Mouse (Mus musculus) midbrain, embryonic 12.5 days (tissue): ENCODE data around the gene Olfr328. TPM values are rescaled to one million over a fixed set of nuclear protein-coding genes. Genes with fewer than 3 reads are reported as not detected.

Experiments used
- ATAC-seq: fragments of 200-750 bp; cut with Nextera tagmentation; 2 replicates; pipeline ENCODE4 v1.8.0; 2017; ENCODE audit warnings: low read depth, moderate TSS enrichment, moderate library complexity; ENCODE audit not compliant: low FRiP score
- H3K27ac ChIP-seq: fragments of 300-500 bp; sonication (generic); replicated peaks from 2 replicates; pipeline ENCODE4 v1.5.1; 2016; ENCODE audit warnings: mild to moderate bottlenecking
- H3K27me3 ChIP-seq: fragments of 300-500 bp; sonication (generic); 2 replicates; pipeline ENCODE4 v1.6.1; 2016; ENCODE audit warnings: mild to moderate bottlenecking
- H3K36me3 ChIP-seq: fragments of 300-500 bp; sonication (generic); 2 replicates; pipeline ENCODE4 v1.6.1; 2016
- H3K4me1 ChIP-seq: fragments of 300-500 bp; sonication (generic); 2 replicates; pipeline ENCODE4 v1.6.1; 2016
- H3K4me2 ChIP-seq: fragments of 300-500 bp; sonication (generic); replicated peaks from 2 replicates; pipeline ENCODE4 v1.6.1; 2016; ENCODE audit warnings: mild to moderate bottlenecking, moderate library complexity
- H3K4me3 ChIP-seq: fragments of 300-500 bp; sonication (generic); 2 replicates; pipeline ENCODE4 v1.5.1; 2016; ENCODE audit warnings: mild to moderate bottlenecking
- H3K9ac ChIP-seq: fragments of 300-500 bp; sonication (generic); replicated peaks from 2 replicates; pipeline ENCODE4 v1.6.1; 2016; ENCODE audit warnings: mild to moderate bottlenecking, moderate library complexity
- H3K9me3 ChIP-seq: fragments of 300-500 bp; sonication (generic); 2 replicates; pipeline ENCODE4 v1.6.1; 2016; ENCODE audit warnings: mild to moderate bottlenecking
- WGBS: fragments of 180-500 bp; shearing (Covaris S2); methylation state at CpG from one replicate; pipeline ENCODE4 v1.1.7; 2016; 5-methylcytosine and 5-hydroxymethylcytosine counted together
- polyA plus RNA-seq: library from polyadenylated mRNA; unstranded; fragments of >200 nt; fragmentation: Nextera tagmentation; extraction: Ambion mirVana; gene quantifications from 2 replicates; pipeline ENCODE4 v1.2.1, GENCODE M21; 2016

The Olfr328 gene
- 0.08 and 0.14 TPM in 2 replicates for polyA plus RNA-seq

DNA sequence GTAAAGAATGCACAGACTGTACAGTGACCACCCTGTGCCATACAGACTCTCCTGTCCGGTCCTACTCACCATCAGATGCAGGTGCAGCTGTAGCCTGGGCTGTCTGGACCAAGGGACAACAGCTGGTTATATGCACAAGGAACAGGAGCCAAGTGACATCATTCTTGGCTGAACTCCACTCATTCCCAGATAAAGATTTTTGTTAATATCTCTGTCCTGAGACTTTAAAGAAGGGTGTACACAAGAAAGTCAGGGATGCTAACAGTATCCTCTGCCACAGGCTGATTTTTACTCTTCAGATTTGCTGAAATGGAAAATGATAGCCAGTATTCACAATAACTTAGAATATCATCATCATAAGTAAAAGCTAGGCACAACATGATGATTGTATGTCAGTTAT is at the start of gene Olfr328:
Gene Olfr328, minus strand, starts transcription at position 101 of the 400 bp plus-strand sequence.
- Histone ChIP-seq H3K4me2 (no peak within 1 kb of the TSS), H3K4me3 (no peak within 1 kb of the TSS), H3K9me3 (no peaks in the 10 kb centered on the region), H3K27me3 (no peaks in the 10 kb centered on the region), H3K36me3 (no peaks in the 10 kb centered on the region), H3K9ac (no peak within 1 kb of the TSS), H3K27ac (no peak within 1 kb of the TSS), H3K4me1 (no peaks in the 10 kb centered on the region)
- WGBS, result 87% methylated on average over 1 of the region's 1 CpGs
- no peak for ATAC-seq

DNA sequence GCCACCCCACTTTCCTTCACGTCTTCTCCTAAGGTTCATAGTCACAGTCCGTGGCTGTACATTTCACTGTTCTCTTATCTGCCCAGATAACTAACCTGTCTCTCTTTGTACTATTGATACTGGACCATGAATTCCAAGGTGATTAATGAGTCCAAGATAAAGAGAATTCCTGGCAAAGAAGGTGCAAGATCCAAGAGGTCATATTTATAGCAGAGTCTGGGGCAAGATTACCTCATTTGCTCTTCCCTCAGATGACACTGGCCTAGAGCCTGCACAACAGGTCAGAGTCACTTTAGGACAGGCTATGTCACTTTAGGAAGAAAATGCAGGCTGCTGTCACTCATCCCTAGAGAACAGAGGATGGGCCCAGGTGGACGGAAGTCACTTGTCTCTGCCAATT is 49.8 kb upstream of the Olfr328 start:
- no peak overlapping the region for H3K4me2 ChIP-seq
- no peak overlapping the region for H3K27ac ChIP-seq
- H3K36me3 ChIP-seq, result no peaks in the 10 kb centered on the region
- H3K4me3 ChIP-seq, result no peak overlapping the region
- no peaks in the 10 kb centered on the region for H3K4me1 ChIP-seq
- no peaks in the 10 kb centered on the region for H3K27me3 ChIP-seq
- ATAC-seq, result no peak
- no peaks in the 10 kb centered on the region for H3K9me3 ChIP-seq
- WGBS, result 89% methylated on average over 3 of the region's 3 CpGs
- H3K9ac ChIP-seq, result no peak overlapping the region

DNA sequence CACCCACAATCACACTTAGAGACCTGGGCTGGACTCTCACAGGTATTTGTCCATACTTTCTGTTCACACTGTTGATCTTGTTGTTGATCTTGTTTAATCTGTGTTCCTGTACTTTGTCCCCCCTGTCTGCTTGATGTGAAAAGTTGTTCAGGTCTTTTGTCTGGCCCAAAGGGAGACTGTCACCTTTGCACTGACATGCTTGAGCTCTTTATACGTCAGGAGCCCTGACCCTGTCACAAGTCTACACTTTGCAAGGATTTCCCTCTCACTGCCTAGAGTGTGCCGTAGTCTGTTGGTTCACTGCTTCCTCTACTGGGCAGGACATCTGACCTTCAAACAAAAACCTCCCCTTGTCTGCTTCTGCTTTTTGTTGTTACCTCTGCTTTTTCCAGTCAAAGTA is 49.3 kb upstream of the Olfr328 start:
- WGBS, result 73% methylated on average over 2 of the region's 2 CpGs
- Histone ChIP-seq H3K4me3 (no peak overlapping the region), H3K9ac (no peak overlapping the region), H3K4me2 (no peak overlapping the region), H3K27ac (no peak overlapping the region), H3K27me3 (no peaks in the 10 kb centered on the region), H3K4me1 (no peaks in the 10 kb centered on the region), H3K36me3 (no peaks in the 10 kb centered on the region), H3K9me3 (no peaks in the 10 kb centered on the region)
- no peak for ATAC-seq

DNA sequence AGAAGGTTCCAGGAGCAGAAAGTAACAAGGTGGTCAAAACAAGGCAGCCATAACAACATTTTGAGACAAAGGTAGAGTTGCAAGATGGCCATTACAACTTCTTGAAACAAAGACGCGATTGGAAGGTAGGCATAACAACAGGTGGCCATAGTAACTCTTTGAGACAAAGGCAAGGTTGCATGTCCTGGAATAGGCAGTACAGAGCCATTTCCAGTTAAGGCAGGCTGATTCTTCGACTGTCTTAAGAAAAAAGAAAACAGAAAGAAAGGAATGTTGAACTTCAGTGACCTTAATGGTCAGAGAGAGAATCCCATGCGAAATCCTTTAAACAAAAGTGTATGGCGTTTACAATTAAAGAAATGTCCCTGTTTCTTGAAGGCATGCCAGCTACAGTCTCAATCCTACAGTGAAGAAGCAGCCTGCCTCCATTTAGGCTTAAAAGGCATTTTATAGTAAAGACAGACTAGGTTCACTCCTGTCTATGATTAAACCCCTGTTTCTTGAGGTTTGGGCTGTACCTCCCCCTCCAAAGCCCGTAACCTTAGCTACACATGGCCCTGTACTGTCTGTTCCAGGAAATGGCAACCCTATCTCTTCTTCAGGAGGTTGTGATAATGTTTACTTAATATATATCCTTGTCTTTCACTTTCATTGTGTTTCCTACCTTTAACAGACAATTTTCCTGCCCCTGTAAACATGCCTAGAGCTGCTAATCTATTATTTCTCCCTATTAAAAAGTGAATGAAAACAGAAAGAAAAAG is 47.5 kb upstream of the Olfr328 start:
- Histone ChIP-seq H3K4me2 (no peak overlapping the region), H3K27me3 (no peaks in the 10 kb centered on the region), H3K9ac (no peak overlapping the region), H3K4me3 (no peak overlapping the region), H3K4me1 (no peaks in the 10 kb centered on the region), H3K27ac (no peak overlapping the region), H3K36me3 (no peaks in the 10 kb centered on the region), H3K9me3 (no peaks in the 10 kb centered on the region)
- WGBS, result 75% methylated on average over 6 of the region's 6 CpGs
- ATAC-seq, result no peak

DNA sequence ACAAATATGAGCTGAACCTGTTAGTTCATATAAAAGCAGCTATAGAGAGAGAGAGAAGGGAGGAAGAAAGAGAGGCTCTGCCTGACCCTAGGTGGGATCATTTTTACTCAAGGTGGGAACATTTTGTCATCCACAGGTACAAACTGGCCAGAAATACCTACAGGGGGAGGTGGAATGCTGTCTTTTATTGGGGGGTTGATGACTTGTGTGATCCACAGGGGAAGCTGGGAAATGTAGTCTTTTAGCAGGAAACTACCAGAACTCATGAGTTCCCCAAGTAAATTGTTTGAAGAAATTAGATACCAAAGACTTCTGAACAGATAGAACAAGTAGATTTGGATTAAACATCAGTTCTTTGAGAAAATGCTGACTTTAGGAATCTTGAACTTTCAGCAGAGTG is 46.6 kb upstream of the Olfr328 start:
- Histone ChIP-seq H3K4me1 (no peaks in the 10 kb centered on the region), H3K4me2 (no peak overlapping the region), H3K27me3 (no peaks in the 10 kb centered on the region), H3K9ac (no peak overlapping the region), H3K4me3 (no peak overlapping the region), H3K27ac (no peak overlapping the region), H3K36me3 (no peaks in the 10 kb centered on the region), H3K9me3 (no peaks in the 10 kb centered on the region)
- ATAC-seq, result no peak

DNA sequence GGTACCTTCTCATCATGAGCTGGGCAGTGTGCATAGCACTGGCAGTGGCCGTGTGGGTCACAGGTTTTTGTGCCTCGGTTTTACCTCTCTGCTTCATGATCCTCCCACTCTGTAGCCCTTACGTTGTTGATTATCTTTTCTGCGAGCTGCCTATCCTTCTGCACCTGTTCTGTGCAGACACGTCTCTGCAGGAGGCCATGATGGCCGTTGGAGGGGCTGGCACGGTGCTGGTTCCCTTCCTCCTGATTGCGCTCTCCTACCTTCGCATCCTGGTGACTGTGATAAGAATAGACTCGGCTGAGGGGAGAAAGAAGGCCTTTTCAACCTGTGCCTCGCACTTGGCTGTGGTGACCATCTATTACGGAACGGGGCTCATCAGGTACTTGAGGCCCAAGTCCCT is 42.4 kb upstream of the Olfr328 start:
- no peak overlapping the region for H3K27ac ChIP-seq
- no peaks in the 10 kb centered on the region for H3K27me3 ChIP-seq
- no peaks in the 10 kb centered on the region for H3K4me1 ChIP-seq
- no peaks in the 10 kb centered on the region for H3K9me3 ChIP-seq
- no peak for ATAC-seq
- H3K36me3 ChIP-seq, result no peaks in the 10 kb centered on the region
- no peak overlapping the region for H3K9ac ChIP-seq
- H3K4me3 ChIP-seq, result no peak overlapping the region
- WGBS, result 91% methylated on average over 13 of the region's 13 CpGs
- H3K4me2 ChIP-seq, result no peak overlapping the region

DNA sequence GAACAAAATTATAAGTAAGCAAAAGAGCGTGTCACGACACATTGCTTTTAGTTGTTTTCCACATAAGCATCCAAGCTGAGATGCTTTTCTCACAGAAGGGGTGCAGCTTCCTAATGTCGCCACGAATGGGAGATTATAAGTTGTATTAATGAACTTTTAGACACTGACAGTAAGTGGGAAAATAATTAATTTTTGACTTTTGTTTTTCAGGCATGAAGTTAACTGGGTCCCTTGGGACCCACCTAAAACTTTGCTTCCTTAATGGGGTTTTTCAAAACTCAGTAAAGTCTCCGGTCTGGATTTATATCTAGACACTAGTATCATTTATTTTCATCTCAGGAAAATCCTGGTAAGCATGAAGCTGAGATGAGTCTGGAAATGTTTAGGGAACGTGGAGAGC is 39.4 kb upstream of the Olfr328 start, which contains the start of gene Olfr324:
Gene Olfr324, plus strand, starts transcription at position 301 of the 400 bp plus-strand sequence.
- Histone ChIP-seq H3K4me1 (no peaks in the 10 kb centered on the region), H3K27me3 (no peaks in the 10 kb centered on the region), H3K9me3 (no peaks in the 10 kb centered on the region), H3K27ac (no peak within 1 kb of the TSS), H3K4me2 (no peak within 1 kb of the TSS), H3K9ac (no peak within 1 kb of the TSS), H3K4me3 (no peak within 1 kb of the TSS), H3K36me3 (no peaks in the 10 kb centered on the region)
- WGBS, result 86% methylated on average over 6 of the region's 6 CpGs
- ATAC-seq, result no peak

DNA sequence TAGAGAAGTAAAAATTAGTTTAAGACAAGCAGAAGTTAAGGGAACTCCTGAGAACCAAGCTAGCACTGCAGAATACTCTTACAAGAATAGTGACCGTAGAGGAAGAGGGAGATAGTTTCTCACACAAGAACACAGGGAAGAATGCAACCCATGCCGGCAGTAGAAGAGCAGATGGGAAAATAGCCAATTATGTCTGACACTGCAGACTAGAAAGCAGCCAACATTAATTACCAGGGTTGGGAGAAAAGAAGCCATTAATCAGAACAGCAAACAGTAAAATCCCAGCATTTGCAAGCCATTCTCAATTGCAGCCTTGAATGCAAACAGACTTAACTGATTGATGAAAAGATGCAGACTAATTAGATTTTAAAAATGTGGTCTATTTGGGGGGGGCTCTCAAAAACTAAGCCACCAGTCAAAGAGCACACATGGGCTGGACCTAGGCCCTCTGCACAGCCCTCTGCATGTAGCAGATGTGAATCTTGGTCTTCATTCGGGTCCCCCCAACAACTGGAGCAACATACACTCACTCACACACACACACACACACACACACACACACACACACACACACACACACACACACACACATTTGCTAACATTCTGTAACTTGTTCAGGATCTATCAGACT is 33.3 kb upstream of the Olfr328 start:
- no peaks in the 10 kb centered on the region for H3K27me3 ChIP-seq
- no peaks in the 10 kb centered on the region for H3K9me3 ChIP-seq
- H3K27ac ChIP-seq, result no peak overlapping the region
- 66% methylated on average over 3 of the region's 3 CpGs for WGBS
- H3K4me2 ChIP-seq, result no peak overlapping the region
- no peaks in the 10 kb centered on the region for H3K36me3 ChIP-seq
- no peaks in the 10 kb centered on the region for H3K4me1 ChIP-seq
- no peak for ATAC-seq
- H3K9ac ChIP-seq, result no peak overlapping the region
- no peak overlapping the region for H3K4me3 ChIP-seq

DNA sequence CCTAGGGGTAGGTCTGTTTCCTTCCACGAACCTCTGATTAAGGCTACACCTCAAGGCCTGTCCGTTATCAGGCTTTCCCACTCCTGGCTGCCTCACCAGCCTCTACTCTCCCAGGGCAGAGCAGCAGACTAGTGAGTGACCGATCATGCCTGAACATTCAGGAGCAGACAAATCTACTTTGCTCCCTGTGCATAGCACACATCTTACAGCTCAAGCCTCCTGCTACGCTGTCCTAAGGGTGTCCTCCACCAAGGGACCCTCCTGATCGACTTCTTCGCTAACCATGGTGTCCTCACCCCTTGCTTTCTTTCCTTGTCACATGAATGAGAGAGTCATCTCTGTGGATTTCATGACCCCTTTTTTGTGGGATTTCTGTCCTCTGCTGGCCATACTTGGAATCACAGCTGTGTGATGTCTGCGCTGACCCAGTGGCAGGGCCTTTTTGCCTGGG is 32.5 kb upstream of the Olfr328 start:
- Histone ChIP-seq H3K36me3 (no peaks in the 10 kb centered on the region), H3K9me3 (no peaks in the 10 kb centered on the region), H3K4me2 (no peak overlapping the region), H3K9ac (no peak overlapping the region), H3K27me3 (no peaks in the 10 kb centered on the region), H3K4me1 (no peaks in the 10 kb centered on the region), H3K4me3 (no peak overlapping the region), H3K27ac (0 out of 2 replicates have a peak overlapping the region, but pooled peaks have one; percentile 30)
- ATAC-seq, result no peak
- WGBS, result 69% methylated on average over 7 of the region's 7 CpGs

DNA sequence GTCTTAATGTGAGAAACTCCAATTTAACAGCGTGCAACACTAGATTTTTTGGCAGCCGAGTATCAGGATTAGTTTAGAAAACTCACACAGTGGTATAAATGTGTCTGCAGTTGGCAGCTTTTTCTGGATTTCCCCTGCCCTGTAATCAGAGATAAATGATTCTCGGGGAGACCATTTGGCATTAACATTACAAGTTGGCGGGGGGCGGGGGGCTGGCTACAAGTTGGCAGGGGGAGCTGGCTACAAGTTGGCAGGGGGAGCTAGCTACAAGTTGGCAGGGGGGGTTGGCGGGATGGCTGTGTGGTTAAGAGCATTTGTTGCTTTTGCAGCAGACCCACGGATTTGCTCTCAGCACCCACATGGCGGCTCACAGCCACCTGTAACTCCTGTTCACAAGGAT is 23.2 kb upstream of the Olfr328 start:
- no peaks in the 10 kb centered on the region for H3K4me1 ChIP-seq
- no peak overlapping the region for H3K4me3 ChIP-seq
- no peaks in the 10 kb centered on the region for H3K27me3 ChIP-seq
- no peak overlapping the region for H3K27ac ChIP-seq
- H3K4me2 ChIP-seq, result no peak overlapping the region
- no peaks in the 10 kb centered on the region for H3K36me3 ChIP-seq
- 89% methylated on average over 8 of the region's 8 CpGs for WGBS
- no peak overlapping the region for H3K9ac ChIP-seq
- no peak for ATAC-seq
- no peaks in the 10 kb centered on the region for H3K9me3 ChIP-seq

DNA sequence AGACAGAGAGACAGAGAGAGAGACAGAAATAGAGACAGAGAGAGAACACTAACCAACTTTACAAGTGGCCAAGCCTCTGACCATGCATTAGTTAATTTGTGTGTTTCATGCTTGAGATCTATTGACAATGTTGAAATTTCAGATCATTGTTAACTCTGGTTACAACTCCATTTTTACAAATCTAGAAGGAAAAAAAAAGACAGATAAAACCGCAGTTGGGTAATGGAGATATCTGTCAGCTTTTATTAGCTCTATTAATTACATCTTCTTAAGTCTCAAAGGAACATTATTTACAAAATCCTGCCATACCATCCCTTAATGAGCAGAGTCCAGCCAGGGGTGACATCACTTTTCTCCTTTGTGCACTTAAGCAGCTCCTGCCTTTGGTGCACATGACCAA is 22.0 kb upstream of the Olfr328 start, which contains the start of gene Olfr325:
Gene Olfr325, plus strand, starts transcription at position 301 of the 400 bp plus-strand sequence.
- Histone ChIP-seq H3K4me3 (no peak within 1 kb of the TSS), H3K9ac (no peak within 1 kb of the TSS), H3K27me3 (no peaks in the 10 kb centered on the region), H3K4me2 (no peak within 1 kb of the TSS), H3K9me3 (no peaks in the 10 kb centered on the region), H3K36me3 (no peaks in the 10 kb centered on the region), H3K4me1 (no peaks in the 10 kb centered on the region), H3K27ac (no peak within 1 kb of the TSS)
- 81% methylated on average over 1 of the region's 1 CpGs for WGBS
- no peak for ATAC-seq

DNA sequence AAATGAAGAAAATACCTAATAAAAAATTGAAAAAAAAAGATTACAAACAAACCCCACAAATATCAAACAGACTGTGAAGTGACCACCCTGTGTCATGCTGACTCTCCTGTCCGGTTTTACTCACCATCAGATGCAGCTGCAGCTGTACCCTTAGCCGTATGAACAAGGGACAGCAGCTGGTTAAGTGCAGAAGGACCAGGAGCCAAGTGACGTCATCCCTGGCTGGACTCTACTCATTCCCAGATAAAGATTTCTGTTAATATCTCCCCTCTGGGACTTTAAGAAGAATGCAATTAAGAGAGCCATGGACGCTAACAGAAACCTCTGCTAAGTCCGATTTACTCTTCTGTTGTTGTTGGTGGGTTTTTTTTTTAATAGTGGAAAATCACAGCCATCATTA is 15.0 kb upstream of the Olfr328 start, which contains the start of gene Olfr224:
Gene Olfr224, minus strand, starts transcription at position 149 of the 400 bp plus-strand sequence.
- Histone ChIP-seq H3K27me3 (no peaks in the 10 kb centered on the region), H3K9me3 (no peaks in the 10 kb centered on the region), H3K4me1 (no peaks in the 10 kb centered on the region), H3K36me3 (no peaks in the 10 kb centered on the region), H3K4me2 (no peak within 1 kb of the TSS), H3K4me3 (no peak within 1 kb of the TSS), H3K9ac (no peak within 1 kb of the TSS), H3K27ac (no peak within 1 kb of the TSS)
- 86% methylated on average over 5 of the region's 5 CpGs for WGBS
- no peak for ATAC-seq
